Comparison of ENCODE assay signal across 26 mouse cellular contexts in genomic region chr1:144737739-144738138, GRCm38 (mm10). TPM values are rescaled to one million over a fixed set of nuclear protein-coding genes. Genes with fewer than 3 reads are reported as not detected.
A peak's percentile ranks its signal among the peaks of the same experiment; 100 is the strongest.
DNase-seq lines count a peak whose midpoint lies in the region; ATAC-seq lines count a peak whose summit lies in the region.
"Had no signal": no experiment of that assay in that cellular context is flagged by ENCODE, and none has a peak within 500 bp of the region (broad histone marks: within the 10 kb centered on the region; RNA-seq: fewer than 3 reads in every experiment).

No protein-coding gene starts in this region.

- no peak overlapping the region for H3K9ac ChIP-seq in kidney, embryonic 14.5 days (ENCODE audit: low read depth, low read length)
- H3K9ac ChIP-seq: embryonic facial prominence, embryonic 13.5 days; embryonic facial prominence, embryonic 15.5 days; forebrain, embryonic 12.5 days had no signal

- H3K4me1 ChIP-seq in embryonic facial prominence, embryonic 10.5 days, result no peaks in the 10 kb centered on the region
- no peaks in the 10 kb centered on the region for H3K4me1 ChIP-seq in kidney, embryonic 14.5 days (ENCODE audit: control insufficient read depth, insufficient read depth, low read length)
- H3K4me1 ChIP-seq: embryonic facial prominence, embryonic 13.5 days; embryonic facial prominence, embryonic 15.5 days; forebrain, embryonic 10.5 days; forebrain, embryonic 12.5 days had no signal

- H3K27ac ChIP-seq in embryonic facial prominence, embryonic 10.5 days (replicated peaks), result no peak overlapping the region
- no peak overlapping the region for H3K27ac ChIP-seq in kidney, embryonic 14.5 days (ENCODE audit: low read depth, low read length)
- H3K27ac ChIP-seq: embryonic facial prominence, embryonic 13.5 days; embryonic facial prominence, embryonic 15.5 days; forebrain, embryonic 10.5 days; forebrain, embryonic 12.5 days had no signal

- WGBS in embryonic facial prominence, embryonic 10.5 days, result 91% methylated on average over 6 of the region's 6 CpGs
- WGBS in kidney, embryonic 14.5 days, result 90% methylated on average over 6 of the region's 6 CpGs

- no peaks in the 10 kb centered on the region for H3K36me3 ChIP-seq in embryonic facial prominence, embryonic 10.5 days (replicated peaks)
- no peaks in the 10 kb centered on the region for H3K36me3 ChIP-seq in kidney, embryonic 14.5 days (ENCODE audit: control insufficient read depth, insufficient read depth, low read length)
- H3K36me3 ChIP-seq: embryonic facial prominence, embryonic 13.5 days; embryonic facial prominence, embryonic 15.5 days; forebrain, embryonic 10.5 days; forebrain, embryonic 12.5 days had no signal

- DNase-seq in Muller cell, postnatal 12 days (ENCODE audit: inconsistent ontology term), result peak; percentile 48
- peak; percentile 2 for DNase-seq in retina, embryonic 14.5 days (ENCODE audit: low spot score)
- DNase-seq in embryonic facial prominence, embryonic 10.5 days (ENCODE audit: low spot score), result no peak
- no peak for DNase-seq in lung, postnatal 4 days
- DNase-seq: adrenal gland, adult 8-10 months; adrenal gland, postnatal 14 days; adrenal gland, postnatal 36 days; cerebellum, adult 11-12 months; cerebellum, adult 2 months; cerebellum, adult 9-10 months; cerebellum, postnatal 10 days; cerebellum, postnatal 25 days had no signal

- H3K4me2 ChIP-seq in kidney, embryonic 14.5 days (replicated peaks; ENCODE audit: low read depth, low read length), result no peak overlapping the region
- H3K4me2 ChIP-seq: embryonic facial prominence, embryonic 13.5 days; embryonic facial prominence, embryonic 15.5 days; forebrain, embryonic 12.5 days had no signal

- H3K9me3 ChIP-seq in embryonic facial prominence, embryonic 10.5 days, result no peaks in the 10 kb centered on the region
- H3K9me3 ChIP-seq in kidney, embryonic 14.5 days (ENCODE audit: control insufficient read depth, low read length), result no peaks in the 10 kb centered on the region
- H3K9me3 ChIP-seq: embryonic facial prominence, embryonic 13.5 days; embryonic facial prominence, embryonic 15.5 days; forebrain, embryonic 10.5 days; forebrain, embryonic 12.5 days had no signal

- no peak overlapping the region for H3K4me3 ChIP-seq in embryonic facial prominence, embryonic 10.5 days
- H3K4me3 ChIP-seq in kidney, embryonic 14.5 days (ENCODE audit: low read length), result no peak overlapping the region
- H3K4me3 ChIP-seq: embryonic facial prominence, embryonic 13.5 days; embryonic facial prominence, embryonic 15.5 days; erythroblast, embryonic 14.5 days; forebrain, embryonic 10.5 days; forebrain, embryonic 12.5 days had no signal

- peak; percentile 72 for ATAC-seq in megakaryocyte progenitor cell, adult 5-6 weeks (replicated peaks; ENCODE audit: poor library complexity)
- no peak for ATAC-seq in kidney, embryonic 14.5 days (ENCODE audit: low FRiP score, low TSS enrichment)
- ATAC-seq: activated CD4-positive, CD25-positive, alpha-beta regulatory T cell, adult 4 months; forebrain, embryonic 14.5 days; forebrain, embryonic 16.5 days; Patski had no signal

- H3K27me3 ChIP-seq in embryonic facial prominence, embryonic 10.5 days (replicated peaks; ENCODE audit: low read depth, poor library complexity, severe bottlenecking), result no peaks in the 10 kb centered on the region
- no peaks in the 10 kb centered on the region for H3K27me3 ChIP-seq in kidney, embryonic 14.5 days (ENCODE audit: control insufficient read depth, insufficient read depth, low read length)
- H3K27me3 ChIP-seq: embryonic facial prominence, embryonic 13.5 days; embryonic facial prominence, embryonic 15.5 days; forebrain, embryonic 12.5 days; Patski had no signal

RNA-seq across cellular contexts. Expression of gene Rgs18, which starts 37.5 kb away (rescaled TPM):
- 92.6 and 98.7 TPM in 2 replicates for total RNA-seq in megakaryocyte progenitor cell, adult 5-6 weeks (2015)
- 73.8 and 76.9 TPM in 2 replicates for total RNA-seq in megakaryocyte progenitor cell, adult 5-6 weeks (2017)
- polyA plus RNA-seq in embryonic facial prominence, embryonic 10.5 days (2016; fragmentation: Nextera tagmentation; extraction: Ambion mirVana), result 0.80 and 1.5 TPM in 2 replicates
- 0.64 and 0.97 TPM in 2 replicates for polyA plus RNA-seq in kidney, embryonic 14.5 days (2014; fragmentation: Nextera tagmentation; extraction: Ambion mirVana)
- total RNA-seq: ES-E14 had no signal
- polyA plus RNA-seq: activated CD4-positive, CD25-positive, alpha-beta regulatory T cell, adult 4 months; C2C12; cortical plate, adult 2 months; erythroblast, embryonic 14.5 days; Patski had no signal

Comparison
In these comparisons a context has a peak if more than half of its experiments do, and no peak if none do; other contexts are left out.
1. DNase-seq: peak in Muller cell, postnatal 12 days (single experiment) and retina, embryonic 14.5 days (single experiment); none in embryonic facial prominence, embryonic 10.5 days (single experiment) and lung, postnatal 4 days (0 of 2).